Mouse (Mus musculus): ENCODE results near the gene Hoxc5.

Gene Hoxc5

GRCm38 (mm10) chr15:102945185-102946077, 21.8 kb upstream of the Hoxc5 start:
- no peak for DNase-seq (ENCODE audit: low read depth, low spot score)

GRCm38 (mm10) chr15:102947276-102947675, 20.0 kb upstream of the Hoxc5 start:
- no peak for DNase-seq (ENCODE audit: low read depth, low spot score)

- DNase-seq (ENCODE audit: low read depth, low spot score): no peak
Observed at GRCm38 (mm10) chr15:102948842-102949241, 18.4 kb upstream of the Hoxc5 start.

- DNase-seq (ENCODE audit: low read depth, low spot score): no peak
Observed at GRCm38 (mm10) chr15:102949696-102950095, 17.5 kb upstream of the Hoxc5 start.

GRCm38 (mm10) chr15:102950877-102951276, 16.4 kb upstream of the Hoxc5 start:
- no peak for DNase-seq (ENCODE audit: low read depth, low spot score)

GRCm38 (mm10) chr15:102953561-102953960, 13.7 kb upstream of the Hoxc5 start:
- DNase-seq (ENCODE audit: low read depth, low spot score): no peak

- peak; percentile 41 for DNase-seq (ENCODE audit: low read depth, low spot score)
Observed at GRCm38 (mm10) chr15:102954192-102955006, 12.8 kb upstream of the Hoxc5 start, which contains the start of gene Hoxc11. Gene Hoxc11 (plus strand): TSS chr15:102954427.

GRCm38 (mm10) chr15:102955007-102955382, 12.2 kb upstream of the Hoxc5 start:
- DNase-seq (ENCODE audit: low read depth, low spot score): no peak

- DNase-seq (ENCODE audit: low read depth, low spot score): no peak
Observed at GRCm38 (mm10) chr15:102955833-102956640, 11.2 kb upstream of the Hoxc5 start.

- no peak for DNase-seq (ENCODE audit: low read depth, low spot score)
Observed at GRCm38 (mm10) chr15:102956906-102957305, 10.3 kb upstream of the Hoxc5 start.

- no peak for DNase-seq (ENCODE audit: low read depth, low spot score)
Observed at GRCm38 (mm10) chr15:102959663-102960191, 7.5 kb upstream of the Hoxc5 start.

- no peak for DNase-seq (ENCODE audit: low read depth, low spot score)
Observed at GRCm38 (mm10) chr15:102961728-102962127, 5.5 kb upstream of the Hoxc5 start.

GRCm38 (mm10) chr15:102962492-102962891, 4.8 kb upstream of the Hoxc5 start:
- no peak for DNase-seq (ENCODE audit: low read depth, low spot score)

- no peak for DNase-seq (ENCODE audit: low read depth, low spot score)
Observed at GRCm38 (mm10) chr15:102963259-102963658, 4.0 kb upstream of the Hoxc5 start.

GRCm38 (mm10) chr15:102963671-102964640, 3.3 kb upstream of the Hoxc5 start:
- no peak for DNase-seq (ENCODE audit: low read depth, low spot score)

GRCm38 (mm10) chr15:102965003-102965891, 2.0 kb upstream of the Hoxc5 start:
- DNase-seq (ENCODE audit: low read depth, low spot score): no peak

GRCm38 (mm10) chr15:102965892-102966775, 1.1 kb upstream of the Hoxc5 start:
- DNase-seq (ENCODE audit: low read depth, low spot score): peak; percentile 97

GRCm38 (mm10) chr15:102966776-102967311, 399 bp upstream of the Hoxc5 start, which contains the start of gene Hoxc10:
Gene Hoxc10 (plus strand): TSS chr15:102966796.
- DNase-seq (ENCODE audit: low read depth, low spot score): no peak

Measured in mesoderm, embryonic 11.5 days (tissue).